Mouse (Mus musculus) layer of hippocampus, adult 8-10 months (tissue): ENCODE measurements around the gene Asf1b. TPM values are rescaled to one million over a fixed set of nuclear protein-coding genes. Genes with fewer than 3 reads are reported as not detected.

Experiments used
- DNase-seq, 2 experiments: peaks; one replicate each; pipeline ENCODE4 v3.0.0; 2022; ENCODE audit warnings: low spot score in 2 of 2
- total RNA-seq, 4 experiments: library from RNA; stranded (reverse); gene quantifications; 2 replicates each; pipeline ENCODE4 v1.2.4; 2022

Gene Asf1b
- total RNA-seq = 1 to 10 TPM in 1 of 4 experiments, under 1 TPM in 3; 0.63 to 1.1 (median 0.75) TPM

GRCm38 (mm10) chr8:83955106-83955957, at the start of gene Asf1b, which contains the start of gene Gm10644:
TSS of gene Asf1b (plus strand) at chr8:83955507.
TSS of gene Gm10644 (minus strand) at chr8:83955205.
- DNase-seq = peak; percentile 99

GRCm38 (mm10) chr8:83908583-83908982, 46.7 kb upstream of the Asf1b start:
- no peak for DNase-seq

GRCm38 (mm10) chr8:83909311-83909710, 46.0 kb upstream of the Asf1b start:
- no peak for DNase-seq

GRCm38 (mm10) chr8:83911809-83912731, 43.2 kb upstream of the Asf1b start:
- DNase-seq = no peak

GRCm38 (mm10) chr8:83914232-83914631, 41.1 kb upstream of the Asf1b start:
- DNase-seq = no peak

- no peak for DNase-seq
Observed at GRCm38 (mm10) chr8:83914860-83915259, 40.4 kb upstream of the Asf1b start.

- DNase-seq = peak in 1 of 2 experiments; percentile 55
Observed at GRCm38 (mm10) chr8:83916015-83916414, 39.3 kb upstream of the Asf1b start.

GRCm38 (mm10) chr8:83917566-83917965, 37.7 kb upstream of the Asf1b start:
- DNase-seq = no peak

GRCm38 (mm10) chr8:83921558-83921957, 33.7 kb upstream of the Asf1b start:
- peak; percentile 79 to 89 for DNase-seq

- no peak for DNase-seq
Observed at GRCm38 (mm10) chr8:83922727-83923126, 32.6 kb upstream of the Asf1b start.

GRCm38 (mm10) chr8:83924585-83924984, 30.7 kb upstream of the Asf1b start:
- no peak for DNase-seq

GRCm38 (mm10) chr8:83926266-83926665, 29.0 kb upstream of the Asf1b start:
- no peak for DNase-seq

- no peak for DNase-seq
Observed at GRCm38 (mm10) chr8:83934222-83934621, 21.1 kb upstream of the Asf1b start.

GRCm38 (mm10) chr8:83934994-83935393, 20.3 kb upstream of the Asf1b start:
- no peak for DNase-seq

GRCm38 (mm10) chr8:83935435-83935834, 19.9 kb upstream of the Asf1b start:
- no peak for DNase-seq

- no peak for DNase-seq
Observed at GRCm38 (mm10) chr8:83937645-83938044, 17.7 kb upstream of the Asf1b start.

GRCm38 (mm10) chr8:83938330-83938729, 17.0 kb upstream of the Asf1b start:
- DNase-seq = no peak

- DNase-seq = no peak
Observed at GRCm38 (mm10) chr8:83941066-83941677, 14.1 kb upstream of the Asf1b start.

GRCm38 (mm10) chr8:83942446-83942845, 12.9 kb upstream of the Asf1b start:
- DNase-seq = no peak

- no peak for DNase-seq
Observed at GRCm38 (mm10) chr8:83945540-83945939, 9.8 kb upstream of the Asf1b start.

- no peak for DNase-seq
Observed at GRCm38 (mm10) chr8:83954749-83955105, 580 bp upstream of the Asf1b start.

- no peak for DNase-seq
Observed at GRCm38 (mm10) chr8:83955958-83956218, 581 bp downstream of the Asf1b start.
